Mouse (Mus musculus) thymus, adult 2 months (tissue): ENCODE measurements around the gene Ank3.

ENCODE experiments used
- CTCF ChIP-seq: fragments of 200-500 bp; IDR thresholded peaks from 2 replicates; pipeline ENCODE4 v1.5.1; 2012; ENCODE audit warnings: mild to moderate bottlenecking, control low read depth, low read length, moderate library complexity, borderline replicate concordance; ENCODE audit not compliant: control insufficient read depth, poor library complexity, insufficient read depth; ENCODE audit errors: extremely low read depth
- POLR2A ChIP-seq: fragments of 200-500 bp; IDR thresholded peaks from 2 replicates; pipeline ENCODE4 v1.6.1; 2012; ENCODE audit warnings: mild to moderate bottlenecking, low read length, control low read depth, moderate library complexity; ENCODE audit not compliant: control insufficient read depth, poor library complexity, insufficient read depth; ENCODE audit errors: extremely low read depth

DNA sequence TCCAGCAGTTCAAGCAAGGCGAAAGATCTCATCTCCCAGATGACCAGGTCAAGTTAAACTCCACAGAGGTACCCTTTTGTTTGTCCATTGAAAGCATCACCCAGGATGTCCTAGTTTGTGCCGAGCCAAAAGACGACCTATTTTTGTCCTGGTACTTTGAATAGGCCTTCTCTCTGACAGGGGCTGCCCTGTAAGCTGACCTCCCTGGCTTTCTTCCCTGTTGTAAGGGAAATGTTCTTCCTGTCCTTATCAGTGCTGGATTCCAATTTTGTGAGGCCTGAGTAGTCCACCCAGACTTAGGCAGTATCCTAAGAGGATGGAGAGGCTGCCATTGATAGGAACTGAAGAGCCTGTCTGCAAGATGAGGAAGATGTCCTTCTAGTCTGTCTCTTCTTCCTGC lies 244.9 kb downstream of the Ank3 start:
- no peak for TF ChIP-seq CTCF
- TF ChIP-seq POLR2A = no peak
